Mouse (Mus musculus) monocyte, adult 2 months (primary cell): ENCODE data around the gene S100a10.
"Not testable (repeated sequence)": the region's sequence is repeated elsewhere in the genome, so short reads cannot be mapped to it uniquely, and the experiment has no call there.

Experiments
- DNase-seq, 2 experiments: peaks; one replicate each; pipeline ENCODE4 v3.0.0; 2022; ENCODE audit warnings: low spot score in 2 of 2, low read depth in 1 of 2

The S100a10 gene

DNA sequence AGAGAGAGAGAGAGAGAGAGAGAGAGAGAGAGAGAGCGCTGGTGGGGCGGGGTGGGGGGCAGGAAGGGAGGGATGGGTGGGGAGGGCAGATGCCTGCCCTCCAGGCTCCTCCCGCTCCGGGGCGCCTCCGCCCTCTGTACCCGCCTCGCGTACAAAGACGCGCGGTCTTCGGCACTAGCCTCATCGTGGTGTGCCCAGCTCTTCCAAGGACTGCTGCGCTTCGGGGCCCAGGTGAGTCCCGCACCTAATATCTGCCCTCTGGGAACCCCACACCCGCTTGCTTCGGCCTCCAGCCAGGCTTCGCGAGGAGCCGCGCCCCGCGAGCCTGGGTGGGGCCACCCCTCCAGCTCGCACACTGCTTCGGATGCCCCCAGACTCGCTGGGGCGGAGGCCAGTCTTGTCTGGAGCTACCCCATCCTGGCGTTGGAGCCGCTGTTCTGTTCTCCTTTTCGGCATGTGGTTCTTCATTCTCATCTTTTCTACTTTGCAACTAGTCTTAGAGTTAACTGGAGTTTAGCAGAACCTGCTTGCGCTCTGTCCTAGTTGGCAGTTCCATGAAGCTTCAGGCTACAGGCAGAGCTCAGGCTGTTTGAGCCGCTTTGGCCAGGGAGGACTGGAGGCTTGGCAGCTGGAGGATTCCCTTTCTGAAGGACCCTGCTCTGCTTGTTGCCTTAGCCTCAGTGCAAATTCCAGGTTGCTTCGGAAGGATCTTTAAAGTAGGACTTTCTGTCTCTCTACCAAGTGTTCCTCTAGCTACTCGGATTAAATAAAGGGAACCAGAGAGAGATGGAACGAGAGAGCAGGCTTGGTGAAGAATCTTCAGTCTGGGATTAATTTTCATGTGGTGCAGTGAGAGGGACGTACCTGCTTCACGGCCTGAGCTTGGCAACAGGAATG is at the start of gene S100a10:
Gene S100a10 (plus strand): TSS at position 100 of the 897 bp plus-strand sequence.
- peak; percentile 44 to 47 for DNase-seq

- DNase-seq: peak; percentile 84 to 87
Measured at GRCm38 (mm10) chr3:93505960-93506863, 48.7 kb upstream of the S100a10 start.

GRCm38 (mm10) chr3:93506881-93507325 is 48.0 kb upstream of the S100a10 start:
- DNase-seq: no peak

DNA sequence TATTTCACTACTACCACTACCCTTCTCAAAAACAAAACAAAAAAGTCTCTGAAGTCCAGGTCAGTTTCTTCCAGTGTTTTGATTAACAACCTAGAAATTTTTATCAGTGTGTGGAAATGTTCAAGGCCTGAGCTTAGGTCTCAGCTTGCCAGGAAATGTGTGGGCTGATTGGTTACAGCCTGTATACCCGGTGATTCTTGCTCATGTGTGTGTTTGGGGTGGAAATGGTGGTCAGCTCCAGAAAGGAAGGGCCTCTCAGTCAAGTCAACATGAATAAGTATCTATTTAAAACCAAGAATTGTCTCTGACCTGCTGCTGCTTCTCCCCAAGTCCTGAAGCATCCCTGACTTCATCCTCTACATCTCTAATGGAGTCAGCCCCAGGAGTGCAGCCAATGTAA is 45.6 kb upstream of the S100a10 start:
- no peak for DNase-seq

GRCm38 (mm10) chr3:93511036-93511435 is 43.8 kb upstream of the S100a10 start:
- DNase-seq: no peak

GRCm38 (mm10) chr3:93511801-93512200 is 43.1 kb upstream of the S100a10 start:
- no peak for DNase-seq

GRCm38 (mm10) chr3:93512386-93513101 is 42.3 kb upstream of the S100a10 start:
- DNase-seq: no peak

GRCm38 (mm10) chr3:93514628-93515027 is 40.3 kb upstream of the S100a10 start:
- no peak for DNase-seq

GRCm38 (mm10) chr3:93517343-93517742 is 37.5 kb upstream of the S100a10 start:
- DNase-seq: no peak

DNA sequence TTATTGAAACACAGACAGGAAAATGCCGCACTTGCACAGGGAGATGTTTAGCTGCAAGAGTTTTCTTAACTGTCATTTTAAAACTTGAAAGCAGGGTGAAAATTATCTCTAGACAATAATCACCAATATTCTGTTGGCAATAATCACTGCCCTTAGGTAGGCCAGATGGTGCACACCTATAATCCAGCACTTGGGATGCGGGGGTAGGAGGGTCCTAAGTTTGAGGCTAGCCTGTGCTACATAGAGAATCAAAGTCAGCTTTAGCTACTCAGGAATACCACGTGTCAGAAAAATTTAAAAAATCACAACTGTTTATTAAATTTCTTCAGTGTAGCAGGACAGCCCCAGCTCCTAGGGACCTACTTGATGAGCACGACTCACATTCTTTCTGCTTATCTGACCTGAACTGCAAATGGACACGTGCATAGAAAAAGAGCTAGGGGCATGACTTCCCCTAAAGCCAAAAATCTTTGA is 35.0 kb upstream of the S100a10 start:
- no peak for DNase-seq

DNA sequence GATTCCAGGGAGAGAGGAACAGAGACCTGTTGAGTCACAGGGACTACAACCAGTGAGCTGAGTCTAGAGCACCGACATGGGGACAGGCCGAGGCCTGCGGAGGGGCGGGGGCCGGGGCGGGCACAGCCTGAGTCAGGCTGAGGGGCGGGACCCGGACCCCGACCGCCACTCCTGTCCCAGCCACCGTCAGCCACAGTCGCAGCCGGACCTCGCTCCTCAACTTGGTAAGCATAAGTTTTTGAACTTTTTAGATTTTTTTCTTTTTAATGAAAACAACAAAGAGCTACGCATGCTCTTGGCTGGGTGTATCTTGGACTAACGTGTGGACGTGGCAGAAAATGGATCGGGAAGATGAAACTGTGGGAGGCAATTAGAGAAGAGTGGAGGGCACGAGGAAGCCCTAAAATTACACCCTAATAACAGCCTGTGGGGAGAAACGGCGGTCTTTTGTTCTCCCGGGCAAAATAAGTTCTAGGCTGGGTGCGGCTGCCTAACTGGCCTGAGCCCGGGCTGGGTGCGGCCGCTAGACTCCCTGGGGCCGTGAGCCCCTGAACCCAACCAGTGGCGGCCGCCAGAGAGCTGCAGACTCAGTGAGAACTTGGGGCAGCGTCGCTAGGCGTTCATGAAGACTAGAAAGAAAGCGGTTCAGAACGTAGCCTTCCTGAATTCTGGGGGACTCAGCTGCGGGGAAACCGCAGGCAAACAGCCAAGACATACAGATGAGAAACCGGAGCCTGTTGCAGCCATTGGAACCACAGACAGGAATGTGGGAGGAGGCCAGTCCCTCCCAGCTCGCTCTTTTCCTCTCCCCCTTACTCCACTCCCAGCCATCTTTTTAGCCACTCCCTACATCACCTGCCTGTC is 34.3 kb upstream of the S100a10 start, which contains the start of gene S100a11:
Gene S100a11 (plus strand): TSS at position 159 of the 864 bp plus-strand sequence.
- DNase-seq: peak in 1 of 2 experiments; percentile 30

DNA sequence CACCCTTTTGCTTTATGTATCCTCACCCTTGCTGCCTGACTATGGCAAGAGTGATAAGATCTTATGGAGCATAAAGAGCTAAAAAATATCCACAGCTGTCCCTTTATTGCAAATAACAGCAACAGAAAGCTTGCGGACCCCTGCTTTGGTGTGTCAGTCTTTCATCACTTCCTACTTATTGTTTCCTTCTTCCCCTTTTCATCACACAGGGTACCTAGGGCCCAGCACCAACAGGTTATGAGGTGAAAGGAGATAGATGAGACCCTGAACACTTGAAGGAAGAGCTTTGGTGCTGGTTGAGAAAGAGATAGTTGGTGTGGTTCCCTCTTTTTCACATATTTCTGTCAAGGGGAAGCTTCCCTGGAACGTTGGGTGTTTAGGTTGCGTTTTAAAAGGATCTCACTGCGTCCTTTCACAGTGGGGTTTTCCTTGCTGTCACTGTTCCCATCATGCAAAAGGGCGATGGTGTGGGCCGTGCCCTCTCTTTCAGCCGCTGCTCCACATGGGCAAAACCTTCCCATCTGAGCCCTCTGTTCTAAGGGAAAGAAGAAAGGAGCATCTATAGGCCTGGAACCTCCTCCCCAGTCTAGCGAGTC is 33.3 kb upstream of the S100a10 start:
- peak in 1 of 2 experiments; percentile 10 for DNase-seq

DNA sequence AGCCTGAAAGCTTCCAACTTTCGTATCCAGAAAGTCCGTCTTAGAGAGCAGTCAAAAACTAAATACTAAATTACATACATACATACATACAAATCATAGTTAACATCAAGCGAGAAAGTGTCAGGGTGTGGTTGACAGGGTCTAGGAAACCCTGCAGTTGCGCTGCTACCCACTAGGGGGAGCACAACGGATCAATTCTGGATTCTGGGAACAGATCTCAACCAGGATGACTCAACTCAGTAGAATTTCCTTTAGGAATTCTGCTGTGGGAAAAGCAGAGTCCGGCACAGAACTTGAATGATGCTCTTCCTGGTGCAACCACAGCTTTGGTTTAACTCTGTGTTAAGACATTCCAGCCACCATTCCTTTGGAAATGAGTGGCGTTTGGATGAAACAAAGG is 32.3 kb upstream of the S100a10 start:
- DNase-seq: no peak

DNA sequence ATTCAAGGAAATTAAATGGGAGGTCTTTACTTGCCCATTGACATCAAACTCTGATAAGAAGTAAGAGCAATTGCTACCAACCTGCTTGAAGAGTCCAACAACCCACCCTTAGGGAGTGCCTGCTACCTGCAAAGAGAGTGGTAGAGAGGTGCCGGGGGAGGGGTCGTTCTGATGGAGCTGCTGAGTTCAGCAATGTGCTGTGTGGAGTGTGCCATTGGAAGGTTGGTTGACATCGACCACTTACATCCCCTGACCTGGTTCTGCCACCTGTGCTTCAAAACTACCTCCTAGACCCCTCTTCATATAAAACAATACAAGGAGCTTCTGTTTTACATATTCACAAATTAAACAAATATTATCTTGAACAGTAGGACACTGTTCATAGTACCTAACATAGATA is 27.6 kb upstream of the S100a10 start:
- DNase-seq: no peak

DNA sequence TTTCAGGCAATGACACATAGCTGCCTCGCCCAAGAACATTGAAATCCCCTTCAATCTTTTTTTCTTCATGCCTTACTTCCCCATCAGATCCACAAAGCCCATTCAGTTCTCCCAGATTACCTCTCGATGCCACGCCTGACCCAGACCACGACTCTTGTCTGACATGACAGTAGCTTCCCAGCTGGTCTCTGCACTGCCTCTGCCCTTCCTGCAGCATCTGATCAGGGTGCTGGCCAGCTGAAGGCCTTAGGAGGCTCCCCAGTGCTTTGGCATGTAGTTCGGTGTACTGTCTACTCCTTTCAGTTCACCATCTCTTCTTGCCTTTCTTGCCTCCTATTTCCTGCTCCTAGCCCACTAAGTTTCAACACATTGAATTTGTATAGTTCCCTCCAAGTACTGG is 26.1 kb upstream of the S100a10 start:
- no peak for DNase-seq

GRCm38 (mm10) chr3:93537068-93537576 is 17.8 kb upstream of the S100a10 start:
- DNase-seq: no peak

GRCm38 (mm10) chr3:93538486-93538885 is 16.4 kb upstream of the S100a10 start:
- DNase-seq: no peak

- DNase-seq: no peak
Measured at GRCm38 (mm10) chr3:93541501-93541900, 13.4 kb upstream of the S100a10 start.

DNA sequence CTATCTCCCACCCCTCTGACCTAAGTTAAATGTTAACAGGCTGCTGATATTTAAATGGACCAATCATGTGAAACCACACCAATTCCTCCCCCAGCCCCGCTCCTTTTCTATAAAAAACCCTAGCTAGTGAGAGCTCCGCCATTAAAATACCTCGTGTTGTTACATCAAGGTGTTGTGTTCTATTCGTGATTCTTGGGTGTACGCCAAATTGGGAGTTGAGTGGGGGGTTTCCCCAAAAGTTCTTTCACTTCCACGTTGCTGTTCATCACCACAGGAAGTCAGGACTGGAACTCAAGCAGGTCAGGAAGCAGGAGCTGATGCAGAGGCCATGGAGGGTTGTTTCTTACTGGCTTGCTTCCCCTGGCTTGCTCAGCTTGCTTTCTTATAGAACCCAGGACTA is 10.7 kb upstream of the S100a10 start:
- DNase-seq: not testable (repeated sequence)
